Mouse (Mus musculus) natural killer cell, adult 2 months (primary cell): Measurements from ENCODE around the gene Gm7714.
"Not testable (repeated sequence)": the region's sequence is repeated elsewhere in the genome, so short reads cannot be mapped to it uniquely, and the experiment has no call there.

Experiments
- DNase-seq, 2 experiments: peaks; one replicate each; pipeline ENCODE4 v3.0.0; 2022; ENCODE audit warnings: low spot score in 2 of 2

The Gm7714 gene

DNA sequence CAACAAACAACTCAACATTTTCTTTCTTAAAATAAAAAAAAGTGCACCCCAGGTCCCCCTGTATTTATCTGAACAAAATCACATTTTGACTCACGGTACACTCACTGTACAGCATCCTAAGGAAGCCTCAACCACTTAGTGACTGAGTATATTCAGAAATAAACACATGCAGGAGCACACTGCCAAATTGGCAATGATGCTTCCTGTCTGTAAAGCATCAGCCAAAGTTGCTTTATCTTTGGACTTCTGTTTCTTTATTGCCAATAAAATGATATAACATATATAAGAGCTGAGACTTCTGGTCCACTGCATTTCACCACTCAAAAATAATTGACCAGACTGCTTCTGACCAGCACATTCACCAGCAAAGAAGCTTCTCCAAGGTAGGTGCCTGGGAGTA is at the start of gene Gm7714:
TSS of gene Gm7714 (plus strand) at position 301 of the 400 bp plus-strand sequence.
- no peak for DNase-seq

GRCm38 (mm10) chr5:88256475-88256874 is 12.2 kb upstream of the Gm7714 start:
- no peak for DNase-seq

DNA sequence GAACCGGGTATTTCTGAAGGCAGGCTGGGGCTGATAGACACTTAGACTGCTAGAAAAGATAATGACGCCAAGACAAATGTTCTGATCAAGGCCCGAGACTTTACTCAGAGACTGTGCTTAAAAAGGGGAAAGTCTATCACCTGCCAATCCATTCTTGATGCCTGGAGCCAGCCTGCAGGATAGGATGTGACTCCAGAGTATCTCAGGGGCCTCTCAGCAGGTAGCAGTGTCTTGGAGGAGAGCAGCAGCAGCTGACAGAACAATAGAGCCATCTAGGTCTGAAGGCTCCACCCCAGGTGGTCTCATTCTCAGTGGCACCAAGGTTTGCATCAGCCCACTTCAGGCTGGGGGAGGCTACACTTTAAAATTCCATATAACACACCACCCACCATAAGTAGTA is 42.6 kb downstream of the Gm7714 start:
- not testable (repeated sequence) for DNase-seq

DNA sequence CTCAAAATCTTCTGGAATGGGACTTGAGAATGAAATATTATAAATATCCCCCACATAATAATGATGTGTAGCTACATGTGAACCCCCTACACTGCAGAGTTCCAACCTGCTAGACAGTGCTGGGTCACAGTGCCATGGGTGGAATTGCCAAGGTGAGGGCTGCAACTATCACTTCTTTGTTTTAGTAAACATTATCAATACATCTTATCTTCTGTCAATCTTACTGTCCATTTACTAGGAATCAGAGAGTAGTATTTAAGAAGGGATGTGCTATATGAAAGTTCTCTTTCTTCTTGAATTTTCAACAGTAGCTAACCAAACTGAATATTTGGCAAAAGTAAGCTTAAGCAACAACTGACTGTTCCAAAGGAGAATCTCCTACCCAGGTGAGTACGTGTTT is 48.3 kb downstream of the Gm7714 start, which contains the start of gene Prol1:
TSS of gene Prol1 (plus strand) at position 301 of the 400 bp plus-strand sequence.
- DNase-seq: no peak
